Mouse (Mus musculus) kidney, postnatal 10 days (tissue): Measurements from ENCODE around the gene Nudt1.
A peak's percentile ranks its signal among the peaks of the same experiment; 100 is the strongest.
"Not testable (repeated sequence)": the region's sequence is repeated elsewhere in the genome, so short reads cannot be mapped to it uniquely, and the experiment has no call there.

Experiments used
- DNase-seq: peaks from one replicate; pipeline ENCODE4 v3.0.0; 2021; ENCODE audit warnings: mixed read lengths

Nudt1 gene

DNA sequence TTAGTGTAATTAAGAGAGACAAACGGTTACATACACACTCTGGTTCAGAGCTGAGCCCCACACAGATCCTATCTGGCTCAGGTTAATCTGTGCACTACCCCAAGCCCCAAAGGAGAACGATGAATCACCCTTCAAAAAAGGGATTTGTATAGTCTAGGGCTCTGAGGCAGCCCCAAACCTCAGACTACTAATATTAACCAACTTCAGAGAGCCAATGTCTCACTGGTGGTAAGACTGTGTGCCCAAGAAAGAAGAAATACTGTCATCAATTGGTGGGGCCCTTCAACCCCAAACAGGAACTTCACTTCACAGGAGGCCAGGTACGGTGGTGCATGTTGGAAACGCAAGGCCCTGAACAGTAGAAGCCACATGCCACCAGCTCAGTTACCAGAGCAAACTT lies 23.8 kb downstream of the Nudt1 start:
- no peak for DNase-seq

DNA sequence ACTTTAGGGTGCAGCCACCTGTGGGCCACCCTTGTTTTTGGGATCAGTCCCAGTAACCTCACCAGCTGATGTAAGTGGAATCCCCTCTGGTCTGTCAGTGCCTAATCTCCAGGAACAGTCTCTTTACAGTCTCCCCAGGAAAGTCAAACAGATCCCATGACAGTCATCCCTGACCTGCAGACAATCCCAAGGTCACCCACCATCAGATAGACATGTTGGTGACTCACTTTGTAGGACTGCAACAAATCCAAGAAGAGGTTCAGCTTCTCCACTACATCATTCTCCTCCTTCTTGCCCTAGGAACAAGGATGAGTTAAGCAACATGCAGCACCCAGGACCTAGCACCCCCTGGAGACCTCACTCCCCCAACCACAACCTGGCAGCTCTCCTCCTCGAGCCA lies 24.6 kb downstream of the Nudt1 start:
- DNase-seq: no peak

DNA sequence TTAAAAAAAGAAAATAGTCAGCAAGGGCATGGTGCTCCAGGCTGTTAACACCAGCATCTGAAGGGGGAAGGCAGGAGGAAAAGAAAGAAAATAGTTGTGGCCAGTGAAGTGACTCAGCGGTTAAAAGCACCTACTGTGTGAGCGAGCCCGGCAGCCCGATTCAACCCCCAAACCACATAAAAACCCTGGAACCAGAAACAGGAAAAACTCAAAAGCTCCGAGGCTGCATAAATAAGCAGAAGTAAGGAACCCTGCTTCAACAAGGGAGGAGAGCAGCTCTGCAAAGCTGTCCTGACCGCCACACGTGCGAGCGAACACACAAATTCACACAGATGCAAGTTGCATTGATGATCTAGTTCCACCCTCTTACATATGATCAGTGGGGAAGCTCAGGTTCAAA lies 28.4 kb downstream of the Nudt1 start:
- no peak for DNase-seq

DNA sequence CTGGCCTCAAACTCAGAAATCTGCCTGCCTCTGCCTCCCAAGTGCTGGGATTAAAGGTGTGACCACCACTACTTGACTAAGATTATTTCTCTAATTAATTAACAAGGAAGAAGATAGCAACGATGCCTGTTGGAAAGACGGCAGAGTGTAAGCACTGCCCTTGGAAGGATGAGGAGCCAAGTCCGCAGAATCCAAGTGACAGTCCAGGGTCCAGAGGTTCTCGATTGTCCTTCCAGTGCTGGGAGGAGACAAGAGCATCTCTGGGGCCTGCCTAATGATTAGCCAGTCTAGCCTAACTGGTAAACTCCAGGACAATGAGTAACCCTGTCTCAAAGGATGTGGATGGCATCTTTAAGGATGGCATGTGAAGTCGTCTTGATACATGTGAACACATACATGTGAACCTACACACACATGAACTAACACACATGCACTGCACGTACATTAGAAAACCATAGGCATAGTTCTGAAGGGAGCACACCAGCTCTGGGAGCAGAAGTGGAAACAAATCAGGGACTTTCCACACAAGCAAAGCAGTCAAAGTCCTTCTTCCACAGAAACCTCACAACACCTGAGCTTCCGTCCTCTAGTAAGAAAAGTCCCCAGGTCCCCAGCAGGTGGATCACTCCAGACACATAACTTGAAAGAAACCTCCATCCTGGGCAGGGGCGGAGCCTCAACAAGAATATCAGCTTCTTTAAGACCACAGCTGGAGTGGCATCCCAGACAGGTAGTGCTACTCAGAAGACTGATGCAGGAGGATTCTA lies 29.5 kb downstream of the Nudt1 start:
- no peak for DNase-seq

DNA sequence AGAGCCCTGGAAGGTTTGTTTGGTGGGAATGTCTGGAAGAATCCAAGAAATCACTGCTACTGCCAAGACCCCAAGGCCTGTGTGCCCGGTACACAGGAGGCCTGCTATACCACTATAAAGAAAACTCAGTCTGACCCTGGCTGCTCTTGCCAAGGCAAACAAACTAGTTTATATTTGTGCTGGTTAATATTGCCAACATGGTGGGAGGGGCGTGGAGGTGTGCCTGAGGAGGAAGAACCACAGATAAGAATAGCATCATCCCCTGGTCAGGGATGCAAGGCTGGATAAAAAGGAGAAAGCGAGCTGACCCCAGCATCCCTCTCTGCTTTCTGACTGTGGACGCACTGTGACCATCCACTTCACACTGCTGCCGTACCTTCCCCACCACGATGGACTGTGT lies 30.9 kb downstream of the Nudt1 start:
- DNase-seq: no peak

DNA sequence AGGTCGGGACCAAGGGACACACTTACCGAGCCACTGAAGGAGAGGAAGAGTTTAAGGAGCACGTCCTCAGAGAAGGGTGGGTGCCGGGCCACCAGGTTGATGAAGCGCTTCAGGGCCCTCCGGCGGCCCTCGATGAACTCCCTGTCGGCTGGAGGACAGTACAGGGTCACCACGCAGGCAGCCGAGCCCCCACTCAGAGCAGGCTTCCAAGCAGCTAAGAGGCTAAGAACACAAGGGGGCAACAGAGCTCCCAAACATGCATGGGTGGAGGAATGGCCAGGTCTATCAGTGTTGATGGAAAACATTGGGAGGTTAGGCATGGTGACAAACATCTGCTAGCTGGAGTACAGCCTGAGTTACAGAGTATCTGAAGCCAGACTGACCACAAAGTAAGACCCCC lies 34.5 kb downstream of the Nudt1 start:
- peak; percentile 43 for DNase-seq

DNA sequence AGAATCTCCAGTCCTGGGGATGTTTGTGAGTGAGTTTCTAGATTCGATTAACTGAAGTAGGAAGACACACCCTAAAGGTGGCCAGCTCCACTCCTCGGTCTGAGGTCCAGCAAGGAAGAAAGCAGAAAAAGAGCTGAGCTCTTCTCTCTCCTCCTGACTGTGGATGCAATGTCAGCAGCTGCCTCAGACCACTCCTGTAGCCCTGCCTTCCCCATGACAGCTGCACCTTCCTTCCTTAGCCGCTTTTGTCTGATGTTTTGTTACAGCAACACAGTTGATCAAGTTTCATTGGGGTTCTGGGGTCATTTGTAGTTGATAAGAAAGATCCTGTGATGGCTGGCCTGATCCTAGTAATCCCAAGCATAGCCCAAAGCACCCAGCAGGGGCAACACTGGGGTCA lies 36.0 kb downstream of the Nudt1 start:
- DNase-seq: no peak

DNA sequence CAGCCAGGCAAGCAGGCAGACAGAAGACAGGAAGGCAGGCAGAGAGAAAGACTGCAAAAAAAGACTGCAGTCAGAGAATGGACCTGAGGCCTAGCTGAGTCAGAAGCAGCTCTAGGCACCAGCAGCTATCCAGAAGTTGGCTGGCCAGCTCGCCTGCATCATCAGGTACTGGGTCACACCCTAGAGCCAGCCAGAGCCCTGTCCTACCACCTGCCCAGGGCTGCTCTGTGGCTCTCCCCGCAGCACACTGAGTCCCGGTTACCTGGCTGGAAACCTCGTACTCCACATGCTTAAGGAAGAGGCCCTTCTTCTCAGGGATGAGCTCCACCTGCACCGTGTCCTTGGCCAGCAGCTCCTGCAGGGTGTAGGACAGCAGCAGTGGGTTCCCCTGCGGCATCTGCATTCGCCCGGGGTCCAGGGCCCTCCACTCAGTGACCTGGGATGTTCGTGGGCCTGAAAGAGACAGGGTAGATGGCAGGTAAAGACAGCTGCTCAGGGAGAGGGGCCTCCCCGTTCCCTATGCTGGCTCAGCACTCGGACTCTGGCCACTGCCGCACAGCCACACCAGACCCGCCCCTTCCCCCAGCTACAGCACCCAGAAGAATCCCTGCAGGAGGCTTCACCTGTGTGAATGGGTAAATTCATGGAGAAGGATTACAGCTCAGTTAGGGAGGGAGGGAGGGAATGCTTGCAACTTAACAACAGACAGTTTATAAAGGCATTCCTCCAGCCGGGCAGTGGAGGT lies 38.6 kb downstream of the Nudt1 start:
- DNase-seq: peak; percentile 72

DNA sequence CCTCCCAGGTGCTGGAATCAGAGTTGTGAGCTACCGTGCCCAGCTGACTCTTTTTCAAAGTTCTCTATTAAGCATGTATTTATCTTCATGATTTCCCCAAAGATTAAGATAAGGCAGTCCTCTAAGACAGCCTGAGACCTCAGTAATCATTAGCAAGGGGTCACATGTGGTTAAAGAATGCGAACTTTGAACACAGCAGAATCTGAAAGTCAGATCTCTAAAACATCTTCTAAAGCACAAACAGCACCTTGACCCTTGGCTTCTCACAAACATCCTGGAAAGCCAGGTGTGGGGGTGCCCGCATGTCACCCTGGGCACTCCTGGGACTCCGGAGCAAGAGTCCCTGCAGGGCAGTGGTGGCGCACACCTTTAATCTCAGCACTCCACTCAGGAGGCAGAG lies 43.0 kb downstream of the Nudt1 start:
- DNase-seq: peak; percentile 48

DNA sequence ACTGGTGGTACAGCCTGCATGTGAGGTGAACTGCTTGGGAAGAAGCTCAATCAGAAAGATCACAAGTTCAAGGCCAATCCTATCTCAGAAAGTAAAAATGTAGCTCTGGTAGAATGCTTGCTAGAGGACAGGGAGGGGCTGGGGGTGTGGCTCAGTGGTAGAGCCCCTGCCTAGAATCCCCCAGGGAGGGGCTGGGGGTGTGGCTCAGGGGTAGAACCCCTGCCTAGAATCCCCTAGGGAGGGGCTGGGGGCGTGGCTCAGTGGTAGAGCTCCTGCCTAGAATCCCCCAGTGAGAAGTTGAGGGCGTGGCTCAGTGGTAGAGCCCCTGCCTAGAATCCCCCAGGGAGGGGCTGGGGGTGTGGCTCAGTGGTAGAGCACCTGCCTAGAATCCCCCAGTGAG lies 46.7 kb downstream of the Nudt1 start:
- DNase-seq: not testable (repeated sequence)

DNA sequence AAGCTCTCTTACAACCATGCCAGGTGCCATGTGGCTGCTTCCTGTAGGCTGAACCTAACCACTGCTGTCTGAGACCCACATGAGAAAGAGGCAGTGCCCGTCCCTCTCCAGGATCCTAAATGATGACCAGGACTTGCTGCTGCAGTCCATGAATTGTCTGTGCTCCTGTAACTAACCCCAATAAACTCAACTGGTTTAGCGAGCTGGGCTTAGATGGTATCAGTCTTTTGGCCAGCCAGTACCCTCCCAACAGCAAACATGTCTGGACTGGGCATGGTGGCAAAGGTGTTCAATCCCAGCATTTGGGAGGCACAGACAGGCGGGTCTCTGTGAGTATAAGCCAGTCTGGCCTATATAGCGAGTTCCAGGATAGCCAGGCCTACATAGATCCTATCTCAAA lies 47.5 kb downstream of the Nudt1 start:
- no peak for DNase-seq

DNA sequence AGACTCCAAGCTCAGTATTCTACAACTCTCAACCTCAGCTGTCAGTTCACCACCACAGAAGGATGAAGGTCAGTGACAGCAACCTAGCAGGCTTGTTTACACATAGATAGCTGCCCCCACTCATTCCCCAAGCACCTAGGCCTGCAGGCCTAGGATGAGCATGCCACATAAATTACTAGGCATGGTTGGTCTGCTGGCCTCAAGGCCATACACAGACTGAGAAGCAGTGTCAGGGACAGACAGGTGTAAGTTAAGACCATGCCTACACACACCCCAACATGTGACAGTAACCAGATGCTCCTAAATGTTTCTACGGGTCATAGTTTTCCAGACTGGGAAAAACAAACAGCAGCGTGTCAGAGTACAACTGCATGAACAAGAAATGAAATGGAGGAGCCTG lies 48.0 kb downstream of the Nudt1 start:
- DNase-seq: no peak

DNA sequence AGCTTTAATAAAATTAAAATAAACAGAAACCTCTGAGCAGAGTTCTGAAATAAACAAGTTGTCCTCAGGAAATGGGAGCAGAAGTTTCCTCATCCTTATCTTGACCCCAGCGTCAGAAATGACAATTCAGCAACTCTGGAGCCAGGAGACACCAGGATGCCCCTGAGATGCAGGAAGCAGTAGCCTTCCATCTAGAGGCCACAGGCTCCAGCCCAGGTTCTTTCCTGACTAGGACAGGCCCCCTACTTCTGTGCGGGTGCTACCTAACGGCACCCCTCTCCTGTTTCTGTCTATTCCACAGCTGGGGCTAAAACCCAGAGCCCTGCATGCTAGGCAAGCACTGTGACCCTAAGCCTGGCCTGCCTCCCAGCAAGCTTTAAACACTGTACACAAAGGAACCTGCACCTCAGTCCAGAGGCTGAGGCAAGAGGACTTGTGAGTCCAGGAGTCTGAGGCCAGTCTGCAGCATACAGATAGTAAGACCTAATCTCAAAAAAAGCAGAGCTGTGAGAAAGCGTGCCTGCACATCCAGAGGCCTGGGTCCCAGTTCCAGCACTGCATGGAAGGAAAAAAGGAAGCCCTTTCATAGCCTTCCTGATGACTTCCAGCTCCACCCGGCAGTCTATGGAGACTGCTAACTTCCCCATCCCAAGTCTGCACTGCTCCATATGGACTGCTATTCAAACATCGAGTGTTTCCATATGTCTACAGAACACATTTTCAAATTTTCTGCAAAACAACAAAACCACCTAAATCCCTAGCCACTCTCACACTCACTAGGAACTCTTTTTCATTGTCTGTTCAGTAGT lies 49.2 kb downstream of the Nudt1 start:
- peak; percentile 54 for DNase-seq

DNA sequence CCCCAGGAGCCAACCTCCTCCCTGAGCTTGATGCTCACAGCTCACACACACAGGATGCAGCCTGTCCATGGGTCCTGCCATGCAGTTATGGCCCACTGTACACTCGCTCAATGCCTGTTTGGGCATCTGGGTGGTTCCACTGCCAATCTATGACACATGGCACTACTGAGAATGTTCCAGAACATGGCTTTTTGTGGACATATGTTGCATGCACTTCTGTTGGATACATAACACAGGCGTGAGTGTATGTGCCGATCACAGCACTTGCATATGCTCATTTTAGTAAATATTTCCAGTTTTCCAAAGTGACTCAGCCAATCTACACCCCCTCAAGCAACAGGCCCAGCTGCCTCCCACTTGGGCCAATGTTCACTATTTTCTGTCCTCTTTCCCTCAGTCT lies 50.2 kb downstream of the Nudt1 start:
- no peak for DNase-seq

DNA sequence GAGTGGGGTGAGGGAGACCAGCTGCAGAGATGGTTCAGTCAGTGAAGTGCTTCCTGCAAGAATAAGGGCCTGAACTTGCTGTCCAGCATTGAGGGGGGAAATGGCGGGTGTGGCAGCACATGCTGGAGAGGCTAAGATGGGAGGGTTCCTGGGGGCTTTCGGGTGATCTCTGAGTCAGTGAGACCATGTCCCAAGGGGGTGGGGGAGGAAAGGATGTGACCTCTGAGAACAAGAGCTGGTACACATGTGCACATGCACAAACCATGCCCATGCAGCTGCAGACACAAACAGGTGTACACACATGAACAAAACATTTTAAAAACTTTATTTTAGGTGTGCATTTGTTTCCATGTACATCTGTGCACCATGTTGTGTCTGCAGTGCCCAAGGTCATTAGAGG lies 52.3 kb downstream of the Nudt1 start:
- no peak for DNase-seq

DNA sequence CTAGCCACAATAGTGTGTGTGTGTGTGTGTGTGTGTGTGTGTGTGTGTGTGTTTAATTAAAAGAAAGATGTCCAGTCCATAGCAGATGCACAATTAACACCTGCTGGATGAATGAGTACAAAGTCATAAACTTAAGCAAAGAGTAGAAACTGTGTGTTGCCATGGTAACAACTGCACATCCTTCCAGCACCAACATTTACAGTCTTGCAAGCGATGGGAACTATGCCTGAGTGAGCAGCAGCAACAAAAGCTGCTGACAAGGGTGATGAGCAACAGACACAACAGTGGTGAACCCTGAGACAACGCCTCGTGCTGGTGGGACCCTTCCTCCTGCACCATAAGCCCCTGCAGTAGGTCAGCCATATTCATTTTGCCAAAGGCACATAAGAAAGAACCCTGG lies 52.8 kb downstream of the Nudt1 start:
- no peak for DNase-seq

DNA sequence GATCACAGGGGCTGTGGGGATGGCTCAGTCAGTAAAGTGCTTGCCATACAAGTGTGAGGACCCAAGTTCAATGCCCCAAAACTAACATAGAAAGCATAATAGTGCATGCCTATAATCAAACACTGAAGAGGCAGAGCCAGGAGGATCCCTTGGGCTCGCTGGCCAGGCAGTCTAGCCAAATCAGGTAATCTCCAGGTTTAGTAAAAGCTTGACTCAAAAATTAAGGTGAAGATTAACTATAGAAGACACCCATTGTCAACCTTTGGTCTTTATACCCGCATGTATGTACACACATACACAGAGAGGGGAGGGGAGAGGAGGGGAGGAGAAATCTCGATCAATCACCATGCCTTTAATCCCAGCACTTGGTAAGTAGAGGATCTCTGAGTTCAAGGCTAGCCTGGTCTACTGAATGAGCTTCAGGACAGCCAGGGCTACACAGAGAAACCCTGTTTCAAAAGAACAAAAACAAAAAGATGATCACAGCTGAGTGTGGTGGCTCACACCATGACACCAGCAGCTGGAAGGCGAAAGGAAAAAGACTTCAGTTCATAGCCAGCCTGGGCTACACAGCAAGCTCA lies 53.9 kb downstream of the Nudt1 start:
- DNase-seq: no peak

DNA sequence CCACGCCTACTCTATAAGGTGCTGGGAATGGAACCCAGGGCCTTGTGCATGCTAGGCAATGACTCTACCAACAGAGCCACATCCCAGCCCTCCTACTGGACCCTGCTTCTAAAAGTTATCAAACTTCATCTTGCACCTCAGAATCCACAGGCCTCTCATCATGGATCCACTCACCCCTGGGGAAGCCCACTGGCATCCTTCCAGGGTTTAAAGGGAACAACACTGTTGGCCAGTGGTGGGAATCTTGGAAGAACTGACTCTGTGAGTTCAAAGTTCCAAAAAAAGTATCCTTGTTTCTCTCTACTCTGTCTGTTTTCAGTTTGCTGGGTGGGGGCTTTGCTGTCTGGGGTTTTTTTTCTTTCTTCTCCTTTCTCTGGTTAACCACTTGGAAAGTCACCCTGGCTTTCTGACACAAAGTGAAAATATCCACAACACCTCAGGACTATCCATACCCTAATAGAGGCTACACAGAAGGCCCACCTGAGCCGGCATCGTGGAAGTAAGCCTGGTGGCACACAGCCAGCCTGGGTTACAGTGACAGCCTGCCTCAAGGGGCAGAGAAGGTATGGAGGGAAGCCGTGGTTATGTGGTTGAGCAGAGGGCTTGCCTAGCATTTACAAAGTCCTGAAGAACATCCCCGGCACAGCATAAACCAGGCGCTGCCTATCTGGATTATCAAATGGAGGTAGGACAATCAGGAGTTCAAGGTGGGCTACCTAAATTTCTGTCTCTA lies 56.8 kb downstream of the Nudt1 start:
- DNase-seq: peak; percentile 67

DNA sequence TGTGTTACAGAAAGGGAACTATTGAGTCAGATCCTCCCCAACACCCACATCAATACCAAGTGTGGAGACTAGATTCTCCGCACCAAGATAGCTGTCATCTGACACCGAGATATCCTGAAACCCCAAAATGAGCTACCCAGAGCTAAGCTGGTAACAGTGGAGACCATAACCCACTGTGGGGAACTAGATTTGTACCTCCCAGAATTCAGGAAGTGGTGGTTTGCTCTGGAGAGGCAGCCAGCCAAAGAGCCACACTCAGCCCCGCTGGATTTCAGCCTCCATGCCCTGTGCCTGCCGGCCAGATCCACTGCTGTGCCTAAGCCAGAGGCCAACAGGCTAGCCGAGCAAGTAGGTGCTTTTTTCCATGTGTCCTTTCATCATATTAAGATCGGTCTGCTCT lies 57.8 kb downstream of the Nudt1 start:
- DNase-seq: no peak

DNA sequence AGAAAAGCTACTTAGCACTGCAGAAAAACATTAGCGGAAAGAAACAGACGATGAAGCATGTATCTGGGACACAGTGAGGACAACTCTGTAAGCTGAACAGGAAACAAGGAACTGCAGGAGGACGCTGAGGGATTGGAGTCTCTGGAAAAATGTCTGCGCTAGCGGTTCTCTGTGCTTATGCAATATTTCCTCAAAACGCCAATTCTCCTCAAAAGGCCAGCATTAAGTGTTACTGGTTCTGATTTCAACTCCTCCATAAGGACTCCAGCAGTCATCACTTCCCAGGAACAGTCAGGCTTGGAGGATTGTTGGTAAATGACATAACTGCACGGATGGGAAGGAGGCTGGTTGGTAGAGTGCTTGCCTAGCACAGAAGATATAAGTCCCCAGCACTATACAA lies 59.7 kb downstream of the Nudt1 start:
- DNase-seq: no peak

DNA sequence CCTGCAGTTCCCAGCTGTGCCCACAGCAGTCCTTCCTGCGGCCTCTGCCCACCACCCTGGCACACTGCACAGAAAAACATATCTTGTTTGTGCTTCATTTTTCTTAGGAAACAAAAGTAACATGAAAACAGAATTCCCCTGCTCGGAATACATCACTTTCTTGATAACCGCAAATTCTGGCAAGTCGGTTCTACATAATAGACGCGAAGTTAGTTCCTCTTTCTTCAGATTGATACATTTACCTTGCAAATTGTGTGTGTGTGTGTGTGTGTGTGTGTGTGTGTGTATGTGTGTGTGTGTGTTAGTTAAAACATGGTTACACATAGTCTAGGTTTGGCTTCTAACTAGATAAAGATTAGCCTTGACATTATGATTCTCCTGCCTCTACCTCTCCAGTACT lies 61.2 kb downstream of the Nudt1 start:
- DNase-seq: no peak

DNA sequence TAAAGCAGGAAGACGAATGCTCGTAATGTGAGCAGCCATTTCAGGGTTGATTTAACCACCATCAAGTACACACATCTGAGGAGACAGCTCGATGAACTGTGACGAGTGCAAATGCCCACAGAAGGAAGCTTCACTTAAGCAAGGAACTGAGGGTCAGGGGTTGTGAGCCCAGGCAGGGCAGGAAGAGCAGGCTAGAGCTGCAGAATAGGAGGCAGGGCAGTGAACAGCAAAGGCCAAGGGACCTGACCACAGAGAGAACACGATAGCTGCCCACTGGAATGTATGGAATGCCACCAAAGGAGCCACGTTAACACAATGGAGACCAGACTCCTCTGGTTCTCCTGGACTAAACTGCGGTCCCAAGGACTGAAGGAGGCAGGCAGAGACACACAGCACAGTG lies 62.1 kb downstream of the Nudt1 start:
- peak; percentile 54 for DNase-seq

DNA sequence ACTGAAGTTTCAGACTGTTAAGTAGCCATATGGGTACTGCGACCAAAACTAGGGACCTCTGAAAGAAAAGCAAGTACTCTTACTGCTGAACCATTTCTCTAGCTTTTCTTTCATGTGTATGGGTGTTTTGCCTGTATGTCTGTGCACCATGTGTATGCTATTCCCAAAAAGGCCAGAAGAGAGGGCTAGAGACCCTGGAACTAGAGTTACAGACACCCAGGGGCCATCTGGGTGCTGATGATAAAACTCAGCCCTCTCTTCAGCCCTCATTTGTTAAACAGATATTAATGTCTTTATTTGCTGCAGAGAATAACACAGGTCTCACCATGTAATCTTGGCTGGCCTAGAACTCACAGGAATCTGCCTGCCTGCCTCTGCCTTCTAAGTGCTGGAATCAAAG lies 63.0 kb downstream of the Nudt1 start:
- DNase-seq: no peak
